Mouse (Mus musculus) forebrain, embryonic 16.5 days (tissue): ENCODE measurements around the gene Ptpn20. TPM values are rescaled to one million over a fixed set of nuclear protein-coding genes. Genes with fewer than 3 reads are reported as not detected.

Experiments
- ATAC-seq: fragments of 200-750 bp; cut with Nextera tagmentation; 2 replicates; pipeline ENCODE4 v1.8.0; 2017; ENCODE audit warnings: mild to moderate bottlenecking, moderate library complexity
- H3K27ac ChIP-seq: fragments of 300-500 bp; sonication (generic); 2 replicates; pipeline ENCODE4 v1.5.1; 2014; ENCODE audit warnings: low read length, control low read depth
- H3K27me3 ChIP-seq: fragments of 300-500 bp; sonication (generic); replicated peaks from 2 replicates; pipeline ENCODE4 v1.6.1; 2014; ENCODE audit warnings: low read length; ENCODE audit not compliant: control insufficient read depth, insufficient read depth
- H3K36me3 ChIP-seq: fragments of 300-500 bp; sonication (generic); 2 replicates; pipeline ENCODE4 v1.6.1; 2014; ENCODE audit not compliant: control insufficient read depth, insufficient read depth
- H3K4me1 ChIP-seq: fragments of 300-500 bp; sonication (generic); replicated peaks from 2 replicates; pipeline ENCODE4 v1.6.1; 2014; ENCODE audit warnings: low read length; ENCODE audit not compliant: control insufficient read depth, insufficient read depth
- H3K4me2 ChIP-seq: fragments of 300-500 bp; sonication (generic); 2 replicates; pipeline ENCODE4 v1.6.1; 2014; ENCODE audit warnings: mild to moderate bottlenecking, low read length, control low read depth
- H3K4me3 ChIP-seq: fragments of 300-500 bp; sonication (generic); replicated peaks from 2 replicates; pipeline ENCODE4 v1.5.1; 2014; ENCODE audit warnings: mild to moderate bottlenecking, low read length, control low read depth
- H3K9ac ChIP-seq: fragments of 300-500 bp; sonication (generic); replicated peaks from 2 replicates; pipeline ENCODE4 v1.6.1; 2014; ENCODE audit warnings: low read depth, low read length, control low read depth
- H3K9me3 ChIP-seq: fragments of 300-500 bp; sonication (generic); 2 replicates; pipeline ENCODE4 v1.6.1; 2016; ENCODE audit warnings: low read length; ENCODE audit not compliant: control insufficient read depth
- WGBS: fragments of 180-500 bp; shearing (Covaris S2); extraction: QIAGEN DNeasy Blood & Tissue Kit; methylation state at CpG from one replicate; pipeline ENCODE4 v1.1.7; 2014; 5-methylcytosine and 5-hydroxymethylcytosine counted together
- polyA plus RNA-seq: library from polyadenylated mRNA; unstranded; fragments of >200 nt; fragmentation: Nextera tagmentation; extraction: Ambion mirVana; gene quantifications from 2 replicates; pipeline ENCODE4 v1.2.1, GENCODE M21; 2015

Gene Ptpn20
- polyA plus RNA-seq, 1 experiment from 2014 or later: 0.13 TPM

DNA sequence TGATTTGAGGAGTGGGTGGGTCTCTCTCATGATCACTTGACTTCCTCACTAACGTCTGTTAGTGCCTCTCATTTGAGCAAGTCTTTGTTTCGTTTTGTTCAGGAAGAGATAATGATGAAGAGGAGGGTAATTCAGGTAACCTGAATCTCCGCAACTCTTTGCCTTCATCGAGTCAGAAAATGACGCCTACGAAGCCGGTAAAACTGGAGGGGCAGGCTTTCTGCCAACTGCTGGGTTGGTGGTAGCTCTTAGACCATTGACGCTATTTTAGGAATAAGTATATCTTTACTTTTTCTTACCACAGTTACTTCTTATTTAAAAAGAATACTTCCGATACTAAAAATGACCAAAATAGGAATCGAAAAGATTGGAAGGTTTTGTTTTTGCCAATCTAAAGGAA lies 18.4 kb downstream of the Ptpn20 start:
- Histone ChIP-seq H3K9ac (no peak overlapping the region), H3K27me3 (no peaks in the 10 kb centered on the region), H3K9me3 (no peaks in the 10 kb centered on the region; the same call in 1 of the 2 replicates), H3K4me3 (no peak overlapping the region), H3K27ac (no peak overlapping the region), H3K4me2 (no peak overlapping the region), H3K4me1 (no peaks in the 10 kb centered on the region), H3K36me3 (no peaks in the 10 kb centered on the region)
- 89% methylated on average over 10 of the region's 10 CpGs for WGBS
- ATAC-seq: no peak

DNA sequence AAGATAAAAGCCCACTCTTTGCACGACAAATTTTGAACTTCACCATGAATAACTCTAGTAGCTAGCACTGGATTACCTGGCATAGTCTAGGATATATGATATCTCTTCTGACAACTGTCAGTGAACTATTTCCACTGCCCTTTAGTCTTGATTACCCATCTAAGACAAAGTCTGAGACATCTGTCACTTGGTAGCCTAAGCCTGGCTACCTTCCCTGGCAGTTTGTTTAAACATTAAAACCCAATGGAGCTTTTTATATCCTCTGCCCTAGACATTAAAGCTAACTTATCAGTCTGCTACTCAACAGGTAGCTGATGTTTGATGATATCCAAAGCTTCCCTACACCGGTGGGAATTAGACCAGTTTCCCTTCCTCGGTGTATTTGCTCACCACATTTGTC lies 36.0 kb downstream of the Ptpn20 start:
- no peak for ATAC-seq
- Histone ChIP-seq H3K27me3 (no peaks in the 10 kb centered on the region), H3K9me3 (no peaks in the 10 kb centered on the region), H3K9ac (no peak overlapping the region), H3K36me3 (no peaks in the 10 kb centered on the region), H3K4me1 (no peaks in the 10 kb centered on the region), H3K27ac (no peak overlapping the region), H3K4me2 (no peak overlapping the region), H3K4me3 (no peak overlapping the region)
- 93% methylated on average over 3 of the region's 3 CpGs for WGBS

DNA sequence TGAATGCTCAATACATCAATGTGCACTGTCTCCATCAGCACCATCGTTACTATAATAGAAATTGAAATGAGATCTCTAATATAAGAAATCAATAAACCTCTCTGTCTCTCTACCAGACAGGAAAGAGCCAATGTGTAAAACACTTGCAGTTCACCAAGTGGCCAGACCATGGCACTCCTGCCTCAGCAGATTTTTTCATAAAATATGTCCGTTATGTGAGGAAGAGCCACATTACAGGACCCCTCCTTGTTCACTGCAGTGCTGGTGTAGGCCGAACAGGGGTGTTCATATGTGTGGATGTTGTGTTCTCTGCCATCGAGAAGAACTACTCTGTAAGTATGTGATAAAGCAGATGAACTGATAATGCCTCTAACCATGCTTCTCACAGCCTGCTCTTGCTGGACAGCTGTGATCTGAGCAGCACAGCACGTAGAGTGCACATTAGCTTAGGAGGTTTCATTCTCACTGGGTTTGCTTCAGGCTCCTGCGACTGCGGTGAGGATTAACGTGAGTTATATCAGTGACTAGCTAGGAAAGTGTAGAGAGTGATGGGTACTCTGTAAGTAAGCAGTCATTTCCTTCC lies 43.9 kb downstream of the Ptpn20 start:
- Histone ChIP-seq H3K4me1 (no peaks in the 10 kb centered on the region), H3K36me3 (no peaks in the 10 kb centered on the region), H3K9ac (no peak overlapping the region), H3K4me2 (no peak overlapping the region), H3K27ac (no peak overlapping the region), H3K4me3 (no peak overlapping the region), H3K27me3 (no peaks in the 10 kb centered on the region), H3K9me3 (no peaks in the 10 kb centered on the region)
- ATAC-seq: peak; percentile 55
- 72% methylated on average over 8 of the region's 8 CpGs for WGBS

DNA sequence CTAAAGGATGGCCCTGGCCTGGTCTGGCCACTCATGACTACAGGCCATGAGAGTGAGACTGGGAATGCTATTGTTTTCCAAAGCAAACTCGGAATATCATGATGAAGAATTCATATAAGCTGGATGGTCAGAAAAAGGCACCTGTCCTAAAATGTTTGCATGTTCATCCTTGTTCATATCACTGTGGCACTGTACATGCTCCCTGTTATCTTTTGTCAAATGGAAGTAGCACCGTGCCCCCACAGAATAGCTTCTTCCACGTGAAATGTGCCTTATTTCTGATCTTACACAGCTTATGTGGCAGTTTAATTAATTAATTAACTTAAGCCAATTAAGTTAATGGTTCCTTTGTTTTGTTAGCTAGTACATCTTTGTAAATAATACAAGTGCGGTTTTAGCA lies 45.3 kb downstream of the Ptpn20 start:
- no peak overlapping the region for H3K4me2 ChIP-seq
- no peak for ATAC-seq
- H3K27ac ChIP-seq: no peak overlapping the region
- H3K27me3 ChIP-seq: no peaks in the 10 kb centered on the region
- H3K9ac ChIP-seq: no peak overlapping the region
- H3K4me3 ChIP-seq: no peak overlapping the region
- H3K36me3 ChIP-seq: no peaks in the 10 kb centered on the region
- H3K9me3 ChIP-seq: no peaks in the 10 kb centered on the region
- H3K4me1 ChIP-seq: no peaks in the 10 kb centered on the region
- 73% methylated on average over 4 of the region's 4 CpGs for WGBS

DNA sequence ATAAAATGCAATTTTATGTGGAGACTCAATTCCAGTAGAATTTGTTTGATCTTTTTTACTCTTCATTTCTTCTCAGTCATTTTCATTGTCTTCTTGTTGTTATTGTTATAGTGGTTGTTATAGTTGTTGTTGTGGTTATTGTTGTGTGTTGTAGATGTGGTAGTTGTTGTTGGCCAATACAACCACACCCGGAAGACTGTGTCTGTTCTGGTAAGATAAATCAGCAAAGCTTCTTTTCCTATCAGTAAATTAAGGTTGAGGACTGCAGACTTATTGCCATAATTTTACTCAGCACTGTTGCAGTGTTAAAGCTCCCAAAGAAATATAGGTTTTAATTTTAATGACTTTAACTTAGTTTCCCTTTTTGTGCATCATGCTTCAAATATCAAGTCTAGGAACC lies 45.8 kb downstream of the Ptpn20 start:
- Histone ChIP-seq H3K27me3 (no peaks in the 10 kb centered on the region), H3K9me3 (no peaks in the 10 kb centered on the region), H3K4me1 (no peaks in the 10 kb centered on the region), H3K27ac (no peak overlapping the region), H3K36me3 (no peaks in the 10 kb centered on the region), H3K4me3 (no peak overlapping the region), H3K9ac (no peak overlapping the region), H3K4me2 (no peak overlapping the region)
- 90% methylated on average over 1 of the region's 1 CpGs for WGBS
- ATAC-seq: no peak

DNA sequence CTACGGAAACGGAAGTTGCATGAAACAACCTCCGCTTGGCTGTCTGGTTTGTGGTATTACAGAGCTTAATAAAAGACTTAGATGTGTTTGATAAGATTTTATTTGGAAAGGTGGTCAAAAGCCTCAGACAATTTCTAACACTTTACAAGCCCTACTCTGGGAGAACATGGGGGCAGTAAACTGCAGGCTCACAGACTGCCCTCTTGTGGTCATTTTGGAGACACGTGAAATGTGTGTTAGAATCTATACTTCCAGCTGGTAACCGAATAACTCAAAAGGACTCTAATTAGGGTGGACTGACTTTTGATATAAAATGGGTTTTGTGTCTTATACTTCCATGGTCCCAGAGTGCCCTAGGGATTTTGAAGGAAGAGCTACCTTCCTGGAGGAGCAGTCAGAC lies 50.4 kb downstream of the Ptpn20 start:
- no peak overlapping the region for H3K27ac ChIP-seq
- no peak overlapping the region for H3K4me2 ChIP-seq
- ATAC-seq: no peak
- no peaks in the 10 kb centered on the region for H3K27me3 ChIP-seq
- no peaks in the 10 kb centered on the region for H3K9me3 ChIP-seq
- H3K36me3 ChIP-seq: no peaks in the 10 kb centered on the region
- no peak overlapping the region for H3K4me3 ChIP-seq
- H3K4me1 ChIP-seq: no peaks in the 10 kb centered on the region
- WGBS: 78% methylated on average over 5 of the region's 5 CpGs
- H3K9ac ChIP-seq: no peak overlapping the region

DNA sequence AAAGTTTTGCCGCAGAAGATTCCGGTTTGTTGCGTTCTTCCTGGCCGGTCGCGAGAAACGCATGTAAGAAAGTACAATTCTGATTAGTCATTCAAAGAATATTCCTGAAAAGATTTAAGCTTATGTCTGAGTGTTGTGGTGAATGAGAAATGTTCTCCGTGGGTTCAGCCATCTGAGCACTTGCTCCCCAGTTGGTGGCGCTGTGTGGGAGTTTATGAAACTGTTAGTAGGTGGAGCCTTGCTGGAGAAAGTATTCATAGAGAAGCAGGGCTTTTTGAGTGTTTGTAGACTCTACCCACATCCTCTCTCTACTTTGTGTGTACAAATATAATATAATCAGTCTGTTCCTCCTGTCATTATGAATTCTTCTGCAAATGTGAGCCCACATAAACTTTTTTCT lies 61.7 kb downstream of the Ptpn20 start:
- Histone ChIP-seq H3K27me3 (no peaks in the 10 kb centered on the region), H3K4me1 (no peaks in the 10 kb centered on the region), H3K4me3 (no peak overlapping the region), H3K36me3 (no peaks in the 10 kb centered on the region), H3K9ac (no peak overlapping the region), H3K9me3 (no peaks in the 10 kb centered on the region), H3K4me2 (no peak overlapping the region), H3K27ac (no peak overlapping the region)
- no peak for ATAC-seq
- WGBS: 92% methylated on average over 9 of the region's 9 CpGs

DNA sequence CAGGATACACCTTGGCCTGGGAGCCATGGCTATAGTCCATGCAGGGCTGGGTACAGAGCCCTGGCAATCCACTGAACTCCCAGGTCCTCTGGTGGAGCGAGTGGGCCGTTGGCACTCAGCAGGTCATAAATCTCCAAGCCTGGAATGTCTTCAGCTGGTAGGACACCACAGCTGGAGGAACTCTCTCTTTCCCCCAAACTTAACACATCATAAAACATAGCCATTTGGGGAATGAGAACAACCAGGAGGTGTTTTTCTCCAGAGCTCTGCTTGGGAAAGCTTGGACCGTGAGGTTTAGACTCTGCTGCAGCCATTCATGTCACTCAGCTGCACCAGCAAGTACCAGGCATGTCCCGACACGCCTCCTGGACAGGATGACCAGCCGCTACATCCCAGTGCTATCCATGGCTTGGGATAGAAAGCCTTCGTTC lies 68.5 kb downstream of the Ptpn20 start:
- Histone ChIP-seq H3K27me3 (no peaks in the 10 kb centered on the region), H3K4me3 (no peak overlapping the region), H3K4me1 (no peaks in the 10 kb centered on the region), H3K4me2 (no peak overlapping the region), H3K9ac (no peak overlapping the region), H3K36me3 (no peaks in the 10 kb centered on the region), H3K27ac (no peak overlapping the region), H3K9me3 (no peaks in the 10 kb centered on the region)
- ATAC-seq: no peak
- 91% methylated on average over 7 of the region's 7 CpGs for WGBS

DNA sequence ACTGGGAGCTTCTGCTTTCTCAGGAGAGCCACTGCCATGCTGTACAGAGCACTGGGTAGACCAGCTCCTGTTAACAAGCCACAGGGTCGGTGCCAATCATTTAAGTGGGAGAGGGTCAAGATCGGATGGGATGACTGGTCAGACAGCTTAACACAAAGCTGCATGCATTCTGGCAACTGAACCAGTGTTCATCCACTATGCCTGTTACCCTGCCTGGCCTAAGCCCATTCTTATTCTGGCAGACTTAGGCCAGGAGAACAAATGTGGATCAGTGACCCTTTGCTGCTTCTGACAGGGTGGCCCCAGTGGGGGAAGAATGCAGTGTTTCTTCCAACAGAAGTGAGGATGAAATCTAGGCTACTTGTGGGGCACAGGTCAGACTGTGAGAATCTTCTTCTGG lies 69.3 kb downstream of the Ptpn20 start:
- no peaks in the 10 kb centered on the region for H3K27me3 ChIP-seq
- H3K36me3 ChIP-seq: no peaks in the 10 kb centered on the region
- H3K9ac ChIP-seq: no peak overlapping the region
- no peak overlapping the region for H3K4me2 ChIP-seq
- H3K27ac ChIP-seq: no peak overlapping the region
- no peaks in the 10 kb centered on the region for H3K4me1 ChIP-seq
- H3K9me3 ChIP-seq: no peaks in the 10 kb centered on the region
- ATAC-seq: no peak
- 67% methylated on average over 2 of the region's 2 CpGs for WGBS
- H3K4me3 ChIP-seq: no peak overlapping the region

DNA sequence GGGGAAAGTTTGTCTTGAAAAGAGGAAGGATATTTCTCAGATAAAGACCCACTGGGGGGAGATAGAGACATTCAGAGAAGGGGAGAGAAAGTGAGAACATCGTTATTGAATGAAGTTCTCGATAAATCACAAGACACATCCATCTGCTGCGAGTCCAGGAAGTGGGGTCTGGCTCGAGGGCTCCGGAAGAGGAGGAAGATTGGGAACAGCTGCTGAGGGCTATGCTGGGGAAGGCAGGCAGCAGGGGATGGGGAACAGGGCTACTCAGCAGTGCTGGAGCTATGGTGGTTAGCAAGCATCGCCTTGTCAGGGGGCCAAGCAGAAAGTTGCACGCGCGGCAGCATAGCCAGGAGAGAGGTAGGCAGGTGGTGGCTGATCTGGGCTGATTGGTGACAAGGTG lies 73.1 kb downstream of the Ptpn20 start:
- H3K36me3 ChIP-seq: no peaks in the 10 kb centered on the region
- no peak overlapping the region for H3K4me3 ChIP-seq
- H3K4me1 ChIP-seq: no peaks in the 10 kb centered on the region
- WGBS: 85% methylated on average over 9 of the region's 9 CpGs
- no peaks in the 10 kb centered on the region for H3K9me3 ChIP-seq
- H3K27ac ChIP-seq: no peak overlapping the region
- H3K27me3 ChIP-seq: no peaks in the 10 kb centered on the region
- no peak for ATAC-seq
- H3K9ac ChIP-seq: no peak overlapping the region
- no peak overlapping the region for H3K4me2 ChIP-seq
